Mouse (Mus musculus): ENCODE measurements around the gene Fry. TPM values are rescaled to one million over a fixed set of nuclear protein-coding genes. Genes with fewer than 3 reads are reported as not detected.
A peak's percentile ranks its signal among the peaks of the same experiment; 100 is the strongest.

Gene Fry
- polyA plus RNA-seq, 1 experiment from 2014 or later = 3.2 TPM

DNA sequence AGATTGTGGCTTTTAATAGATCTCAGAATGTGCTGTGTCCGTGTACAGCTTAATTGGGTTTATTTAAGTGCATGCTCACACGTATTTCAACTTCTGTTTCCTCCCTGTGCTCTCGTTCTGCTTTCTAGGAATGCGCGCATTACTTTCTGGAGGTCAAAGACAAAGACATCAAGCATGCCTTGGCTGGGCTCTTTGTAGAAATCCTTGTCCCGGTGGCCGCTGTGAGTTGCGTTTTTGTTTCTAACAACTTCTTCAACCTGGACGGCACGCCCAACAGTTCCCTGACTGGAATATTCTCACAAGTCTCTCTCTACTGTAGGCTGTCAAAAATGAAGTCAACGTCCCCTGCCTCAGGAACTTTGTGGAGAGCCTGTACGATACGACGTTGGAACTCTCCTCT is 240.2 kb downstream of the Fry start:
- 76% methylated on average over 14 of the region's 14 CpGs for WGBS (ENCODE audit: insufficient replicate concordance)
- TF ChIP-seq CTCF (IDR thresholded peaks at IDR 0.05; ENCODE audit: low read depth) (no peak), EP300 (IDR thresholded peaks at IDR 0.05; ENCODE audit: low read depth) (no peak)
- no peak overlapping the region for H3K27ac ChIP-seq (ENCODE audit: low read depth)
- ATAC-seq (no peak), DNase-seq (no peak)
- H3K4me1 ChIP-seq (ENCODE audit: insufficient read depth) = no peaks in the 10 kb centered on the region
- no peak overlapping the region for H3K9ac ChIP-seq (replicated peaks)
- no peak overlapping the region for H3K4me3 ChIP-seq (ENCODE audit: low read depth, low read length)
- no peaks in the 10 kb centered on the region for H3K27me3 ChIP-seq (ENCODE audit: insufficient read depth, low read length)
- no peaks in the 10 kb centered on the region for H3K9me3 ChIP-seq (ENCODE audit: low read length)
- H3K36me3 ChIP-seq (replicated peaks; ENCODE audit: insufficient read depth, low read length) = no peaks in the 10 kb centered on the region
- H3K4me2 ChIP-seq (ENCODE audit: low read depth, low read length) = no peak overlapping the region

DNA sequence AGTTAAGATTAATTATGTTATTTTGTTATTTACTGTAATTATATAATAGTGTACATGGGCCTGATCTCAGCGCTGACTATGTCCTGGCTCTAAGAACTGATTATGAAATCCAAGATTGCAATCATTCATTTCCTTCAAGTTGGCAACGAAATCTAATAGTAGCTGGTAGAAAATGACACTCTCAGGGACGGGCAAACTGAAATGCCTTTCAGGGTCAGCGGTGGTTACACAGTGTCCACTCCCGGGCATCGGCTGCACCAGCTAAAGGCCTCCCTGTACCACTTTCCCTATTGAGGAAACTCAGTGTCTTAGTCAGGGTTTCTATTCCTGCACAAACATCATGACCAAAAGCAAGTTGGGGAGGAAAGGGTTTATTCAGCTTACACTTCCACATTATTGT is 243.8 kb downstream of the Fry start:
- Histone ChIP-seq H3K9ac (replicated peaks) (no peak overlapping the region), H3K27me3 (ENCODE audit: insufficient read depth, low read length) (no peaks in the 10 kb centered on the region), H3K36me3 (replicated peaks; ENCODE audit: insufficient read depth, low read length) (no peaks in the 10 kb centered on the region), H3K4me2 (ENCODE audit: low read depth, low read length) (no peak overlapping the region), H3K4me3 (ENCODE audit: low read depth, low read length) (no peak overlapping the region), H3K4me1 (ENCODE audit: insufficient read depth) (no peaks in the 10 kb centered on the region), H3K27ac (ENCODE audit: low read depth) (no peak overlapping the region), H3K9me3 (ENCODE audit: low read length) (peaks cover 5% of the 10 kb centered on the region)
- DNase-seq (no peak), ATAC-seq (no peak)
- TF ChIP-seq EP300 (IDR thresholded peaks at IDR 0.05; ENCODE audit: low read depth) (no peak), CTCF (IDR thresholded peaks at IDR 0.05; ENCODE audit: low read depth) (no peak)
- 76% methylated on average over 6 of the region's 6 CpGs for WGBS (ENCODE audit: insufficient replicate concordance)

DNA sequence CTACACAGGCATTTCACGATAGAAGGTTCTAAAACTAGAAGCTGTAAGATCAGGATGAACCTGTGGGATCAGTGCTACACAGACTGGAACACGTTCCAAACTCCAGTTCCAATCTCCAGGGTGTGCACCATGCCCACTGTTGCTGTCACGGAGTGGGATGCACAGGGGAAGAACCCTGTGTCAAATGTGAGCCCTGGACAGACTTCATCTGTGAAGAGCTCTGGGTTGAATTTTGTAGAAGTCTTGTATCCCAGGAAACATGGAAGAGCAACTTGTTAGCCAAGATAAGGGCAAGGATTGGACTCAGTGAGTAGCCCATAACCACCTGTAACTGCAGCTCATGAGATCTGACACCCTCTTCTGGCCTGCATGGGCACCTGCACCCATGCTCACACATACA is 246.2 kb downstream of the Fry start:
- no peak overlapping the region for H3K27ac ChIP-seq (ENCODE audit: low read depth)
- H3K27me3 ChIP-seq (ENCODE audit: insufficient read depth, low read length) = no peaks in the 10 kb centered on the region
- H3K4me2 ChIP-seq (ENCODE audit: low read depth, low read length) = no peak overlapping the region
- H3K9me3 ChIP-seq (ENCODE audit: low read length) = peaks cover 5% of the 10 kb centered on the region
- DNase-seq (no peak), ATAC-seq (no peak)
- WGBS (ENCODE audit: insufficient replicate concordance) = 72% methylated on average over 3 of the region's 3 CpGs
- TF ChIP-seq EP300 (IDR thresholded peaks at IDR 0.05; ENCODE audit: low read depth) = no peak
- TF ChIP-seq CTCF (IDR thresholded peaks at IDR 0.05; ENCODE audit: low read depth) = no peak
- no peak overlapping the region for H3K4me3 ChIP-seq (ENCODE audit: low read depth, low read length)
- no peaks in the 10 kb centered on the region for H3K4me1 ChIP-seq (ENCODE audit: insufficient read depth)
- H3K36me3 ChIP-seq (replicated peaks; ENCODE audit: insufficient read depth, low read length) = no peaks in the 10 kb centered on the region
- no peak overlapping the region for H3K9ac ChIP-seq (replicated peaks)

DNA sequence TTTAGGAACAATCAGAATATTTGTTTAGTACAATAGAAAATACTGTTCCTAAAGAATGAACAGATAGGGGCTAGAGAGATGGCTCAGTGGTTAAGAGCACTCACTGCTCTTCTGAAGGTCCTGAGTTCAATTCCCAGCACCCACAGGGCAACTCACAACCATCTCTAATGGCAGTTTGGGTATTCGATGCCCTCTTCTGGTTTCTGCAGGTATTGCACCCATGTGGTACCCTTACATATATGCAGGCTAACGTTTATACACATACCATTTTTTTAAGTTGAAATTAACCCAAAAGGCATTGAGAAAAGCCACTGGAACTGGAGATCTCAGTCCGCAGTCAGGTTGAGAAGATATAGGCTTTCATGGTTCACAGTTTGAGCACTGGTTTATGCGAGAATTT is 248.6 kb downstream of the Fry start:
- WGBS (ENCODE audit: insufficient replicate concordance) = 82% methylated on average over 4 of the region's 4 CpGs

DNA sequence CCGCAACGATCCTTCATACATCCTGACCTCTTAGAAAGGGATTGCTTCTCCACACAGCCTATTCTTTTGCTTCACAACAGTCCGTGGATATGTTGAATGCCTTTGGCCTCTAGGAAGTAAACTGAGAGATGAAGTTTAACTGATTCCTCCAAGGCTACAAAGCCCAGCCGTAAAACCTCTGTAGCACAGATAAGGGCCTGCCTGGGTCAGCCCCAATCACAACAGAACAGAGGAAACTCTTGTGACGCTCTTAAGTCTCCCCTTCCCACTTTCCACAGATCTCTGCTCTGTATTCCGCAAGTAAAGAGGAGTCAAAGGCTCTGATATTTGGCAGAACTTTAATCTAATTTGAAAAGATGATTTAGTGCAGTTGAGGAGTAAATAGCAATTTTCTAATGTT is 251.8 kb downstream of the Fry start:
- Histone ChIP-seq H3K27ac (ENCODE audit: low read depth) (no peak overlapping the region), H3K4me1 (ENCODE audit: insufficient read depth) (no peaks in the 10 kb centered on the region), H3K4me2 (ENCODE audit: low read depth, low read length) (no peak overlapping the region), H3K36me3 (replicated peaks; ENCODE audit: insufficient read depth, low read length) (no peaks in the 10 kb centered on the region), H3K27me3 (ENCODE audit: insufficient read depth, low read length) (no peaks in the 10 kb centered on the region), H3K9ac (replicated peaks) (no peak overlapping the region), H3K9me3 (ENCODE audit: low read length) (peaks cover 5% of the 10 kb centered on the region), H3K4me3 (ENCODE audit: low read depth, low read length) (no peak overlapping the region)
- DNase-seq (no peak), ATAC-seq (no peak)
- WGBS (ENCODE audit: insufficient replicate concordance) = 60% methylated on average over 6 of the region's 6 CpGs
- TF ChIP-seq EP300 (IDR thresholded peaks at IDR 0.05; ENCODE audit: low read depth) (no peak), CTCF (IDR thresholded peaks at IDR 0.05; ENCODE audit: low read depth) (no peak)

More for the DNA sequence above, 248.6 kb downstream of the Fry start:
- Histone ChIP-seq H3K36me3 (replicated peaks; ENCODE audit: insufficient read depth, low read length) (no peaks in the 10 kb centered on the region), H3K27ac (ENCODE audit: low read depth) (no peak overlapping the region), H3K9me3 (ENCODE audit: low read length) (peaks cover 5% of the 10 kb centered on the region), H3K4me2 (ENCODE audit: low read depth, low read length) (no peak overlapping the region), H3K27me3 (ENCODE audit: insufficient read depth, low read length) (no peaks in the 10 kb centered on the region), H3K4me1 (ENCODE audit: insufficient read depth) (no peaks in the 10 kb centered on the region), H3K9ac (replicated peaks) (no peak overlapping the region), H3K4me3 (ENCODE audit: low read depth, low read length) (no peak overlapping the region)
- DNase-seq (no peak), ATAC-seq (no peak)
- peak; percentile 48 for TF ChIP-seq CTCF (IDR thresholded peaks at IDR 0.05; ENCODE audit: low read depth)
- TF ChIP-seq EP300 (IDR thresholded peaks at IDR 0.05; ENCODE audit: low read depth) = no peak

DNA sequence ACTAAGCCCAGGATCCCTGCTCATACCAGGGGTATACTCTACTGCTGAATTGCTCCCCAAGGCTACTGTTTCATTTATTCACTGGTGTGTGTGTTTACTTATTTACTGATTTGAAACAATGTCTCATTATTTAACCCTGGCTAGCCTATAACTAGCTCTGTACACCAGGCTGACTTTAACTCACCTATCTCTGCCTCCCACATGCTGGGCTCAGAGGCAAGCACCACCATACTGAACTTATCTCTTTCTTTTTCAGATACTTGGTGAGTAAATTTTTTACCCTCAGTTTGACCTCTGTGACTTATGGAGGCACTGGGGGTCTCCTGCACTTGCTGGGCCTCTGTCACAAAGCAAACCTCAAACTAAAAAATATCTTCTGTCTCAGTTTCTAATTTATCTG is 252.4 kb downstream of the Fry start:
- no peak for DNase-seq
- H3K4me2 ChIP-seq (ENCODE audit: low read depth, low read length) = no peak overlapping the region
- no peaks in the 10 kb centered on the region for H3K36me3 ChIP-seq (replicated peaks; ENCODE audit: insufficient read depth, low read length)
- peaks cover 5% of the 10 kb centered on the region for H3K9me3 ChIP-seq (ENCODE audit: low read length)
- no peak overlapping the region for H3K4me3 ChIP-seq (ENCODE audit: low read depth, low read length)
- H3K27me3 ChIP-seq (ENCODE audit: insufficient read depth, low read length) = no peaks in the 10 kb centered on the region
- TF ChIP-seq EP300 (IDR thresholded peaks at IDR 0.05; ENCODE audit: low read depth) = no peak
- TF ChIP-seq CTCF (IDR thresholded peaks at IDR 0.05; ENCODE audit: low read depth) = no peak
- no peaks in the 10 kb centered on the region for H3K4me1 ChIP-seq (ENCODE audit: insufficient read depth)
- no peak overlapping the region for H3K27ac ChIP-seq (ENCODE audit: low read depth)
- H3K9ac ChIP-seq (replicated peaks) = no peak overlapping the region
- ATAC-seq = no peak

DNA sequence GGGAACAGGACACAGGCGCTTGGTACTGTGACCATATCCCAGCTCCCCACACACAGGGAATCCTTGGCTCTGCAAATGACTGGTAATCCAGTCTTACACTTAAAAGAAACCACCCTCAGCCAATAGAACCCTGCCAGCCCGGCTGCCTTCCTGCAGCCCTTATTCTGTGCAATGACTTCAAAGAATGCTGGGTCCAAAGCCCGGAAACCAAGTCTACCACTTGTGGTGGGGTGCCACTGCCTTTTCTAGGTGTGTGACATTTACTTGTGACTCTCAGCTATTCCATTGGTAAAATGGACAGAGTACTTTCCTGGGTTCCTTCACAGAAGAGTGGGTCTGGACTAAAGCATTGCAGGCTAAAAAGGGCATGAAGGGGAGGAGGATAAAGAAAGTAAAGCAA is 254.5 kb downstream of the Fry start:
- no peaks in the 10 kb centered on the region for H3K27me3 ChIP-seq (ENCODE audit: insufficient read depth, low read length)
- H3K9ac ChIP-seq (replicated peaks) = no peak overlapping the region
- H3K4me3 ChIP-seq (ENCODE audit: low read depth, low read length) = no peak overlapping the region
- H3K9me3 ChIP-seq (ENCODE audit: low read length) = no peaks in the 10 kb centered on the region
- no peak overlapping the region for H3K4me2 ChIP-seq (ENCODE audit: low read depth, low read length)
- DNase-seq (no peak), ATAC-seq (no peak)
- H3K4me1 ChIP-seq (ENCODE audit: insufficient read depth) = no peaks in the 10 kb centered on the region
- H3K27ac ChIP-seq (ENCODE audit: low read depth) = no peak overlapping the region
- WGBS (ENCODE audit: insufficient replicate concordance) = 78% methylated on average over 3 of the region's 3 CpGs
- TF ChIP-seq EP300 (IDR thresholded peaks at IDR 0.05; ENCODE audit: low read depth) (no peak), CTCF (IDR thresholded peaks at IDR 0.05; ENCODE audit: low read depth) (no peak)
- no peaks in the 10 kb centered on the region for H3K36me3 ChIP-seq (replicated peaks; ENCODE audit: insufficient read depth, low read length)
